Mouse (Mus musculus) heart, postnatal 0 days (tissue): ENCODE data around the gene Odf2l. TPM values are rescaled to one million over a fixed set of nuclear protein-coding genes. Genes with fewer than 3 reads are reported as not detected.

Experiments
- ATAC-seq: fragments of 200-750 bp; cut with Nextera tagmentation; 2 replicates; pipeline ENCODE4 v1.8.0; 2017; ENCODE audit warnings: low read depth, moderate number of reproducible peaks, moderate library complexity; ENCODE audit not compliant: insufficient read depth
- DNase-seq: peaks from one replicate; pipeline ENCODE4 v3.0.0-alpha.2; 2016; ENCODE audit warnings: low spot score
- H3K27ac ChIP-seq: fragments of 300-500 bp; sonication (generic); 2 replicates; pipeline ENCODE4 v1.5.1; 2014; ENCODE audit warnings: low read depth, mild to moderate bottlenecking
- H3K27me3 ChIP-seq: fragments of 300-500 bp; sonication (generic); 2 replicates; pipeline ENCODE4 v1.6.1; 2014; ENCODE audit warnings: low read length, mixed read lengths; ENCODE audit not compliant: control insufficient read depth, insufficient read depth
- H3K36me3 ChIP-seq: fragments of 300-500 bp; sonication (generic); replicated peaks from 2 replicates; pipeline ENCODE4 v1.6.1; 2014; ENCODE audit warnings: low read length, mixed read lengths; ENCODE audit not compliant: control insufficient read depth, insufficient read depth
- H3K4me1 ChIP-seq: fragments of 300-500 bp; sonication (generic); 2 replicates; pipeline ENCODE4 v1.6.1; 2014; ENCODE audit warnings: antibody characterized with exemption; ENCODE audit not compliant: control insufficient read depth, insufficient read depth
- H3K4me2 ChIP-seq: fragments of 300-500 bp; sonication (generic); 2 replicates; pipeline ENCODE4 v1.6.1; 2014; ENCODE audit warnings: low read depth, mild to moderate bottlenecking, low read length, moderate library complexity
- H3K4me3 ChIP-seq: fragments of 300-500 bp; sonication (generic); 2 replicates; pipeline ENCODE4 v1.5.1; 2014; ENCODE audit warnings: low read depth, low read length
- H3K9ac ChIP-seq: fragments of 300-500 bp; sonication (generic); replicated peaks from 2 replicates; pipeline ENCODE4 v1.6.1; 2014; ENCODE audit warnings: low read depth, low read length, mixed read lengths
- H3K9me3 ChIP-seq: fragments of 300-500 bp; sonication (generic); replicated peaks from 2 replicates; pipeline ENCODE4 v1.6.1; 2016; ENCODE audit warnings: low read length; ENCODE audit not compliant: control insufficient read depth
- CTCF ChIP-seq: IDR thresholded peaks from 2 replicates; pipeline ENCODE4 v1.5.1; 2016; ENCODE audit warnings: antibody characterized with exemption, control low read depth, low read depth
- EP300 ChIP-seq: IDR thresholded peaks from 2 replicates; pipeline ENCODE4 v1.6.1; 2016; ENCODE audit warnings: antibody characterized with exemption, low read depth
- WGBS: fragments of 180-500 bp; shearing (Covaris S2); extraction: QIAGEN DNeasy Blood & Tissue Kit; methylation state at CpG from one replicate; pipeline ENCODE4 v1.1.7; 2014; 5-methylcytosine and 5-hydroxymethylcytosine counted together
- polyA plus RNA-seq: library from polyadenylated mRNA; unstranded; fragments of >200 nt; fragmentation: Nextera tagmentation; extraction: Ambion mirVana; gene quantifications from 2 replicates; pipeline ENCODE4 v1.2.1, GENCODE M21; 2015
- total RNA-seq: library from RNA; depleted of rRNA; stranded (reverse); fragments of >200 nt; gene quantifications from 2 replicates; pipeline ENCODE4 v1.2.3, GENCODE M21; 2014; ENCODE audit warnings: low replicate concordance; rRNA removed

Odf2l gene
- total RNA-seq, result 5.0 and 6.2 TPM in 2 replicates
- polyA plus RNA-seq, result 8.9 and 9.2 TPM in 2 replicates

- under 1% methylated on average over 57 of the region's 57 CpGs for WGBS
- DNase-seq, result peak; percentile 94
- Histone ChIP-seq H3K36me3 (no peaks in the 10 kb centered on the region), H3K9ac (peak within 1 kb of the TSS; percentile 70), H3K27me3 (no peaks in the 10 kb centered on the region), H3K27ac (peak within 1 kb of the TSS; percentile 98), H3K9me3 (no peaks in the 10 kb centered on the region), H3K4me1 (peaks cover 4% of the 10 kb centered on the region; the same call in 1 of the 2 replicates), H3K4me3 (peak within 1 kb of the TSS; percentile 72), H3K4me2 (peak within 1 kb of the TSS; percentile 76)
- ATAC-seq, result peak; percentile 99
- no peak for TF ChIP-seq CTCF
- TF ChIP-seq EP300, result no peak
These were observed at the start of gene Odf2l for GRCm38 (mm10) chr3:145118254-145119001. Gene Odf2l, plus strand, starts transcription at chr3:145118588.

DNA sequence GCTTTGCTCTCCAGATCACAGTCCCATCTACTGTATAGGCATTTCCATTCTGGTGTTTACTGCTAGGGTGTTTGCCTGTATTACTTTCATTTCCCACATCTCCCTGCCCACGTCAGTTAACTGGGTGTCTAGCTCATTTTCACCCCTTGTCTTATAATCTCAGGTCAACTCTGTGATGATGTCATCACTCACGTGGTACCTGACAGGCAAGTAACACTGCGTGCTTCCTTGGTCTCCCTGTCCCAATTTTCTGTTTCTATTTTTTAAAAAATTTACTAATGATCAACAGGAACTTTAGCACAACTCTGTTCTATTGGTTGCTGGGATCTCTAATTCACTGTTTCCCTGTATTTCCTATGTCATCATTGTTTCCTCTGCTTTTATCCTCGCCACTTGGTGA lies 49.4 kb upstream of the Odf2l start:
- Histone ChIP-seq H3K4me1 (no peaks in the 10 kb centered on the region), H3K36me3 (no peaks in the 10 kb centered on the region), H3K4me2 (no peak overlapping the region), H3K27ac (no peak overlapping the region), H3K9me3 (no peaks in the 10 kb centered on the region), H3K27me3 (no peaks in the 10 kb centered on the region), H3K9ac (no peak overlapping the region), H3K4me3 (no peak overlapping the region)
- WGBS, result 65% methylated on average over 4 of the region's 4 CpGs
- no peak for DNase-seq
- ATAC-seq, result no peak
- TF ChIP-seq EP300 (no peak), CTCF (no peak)

DNA sequence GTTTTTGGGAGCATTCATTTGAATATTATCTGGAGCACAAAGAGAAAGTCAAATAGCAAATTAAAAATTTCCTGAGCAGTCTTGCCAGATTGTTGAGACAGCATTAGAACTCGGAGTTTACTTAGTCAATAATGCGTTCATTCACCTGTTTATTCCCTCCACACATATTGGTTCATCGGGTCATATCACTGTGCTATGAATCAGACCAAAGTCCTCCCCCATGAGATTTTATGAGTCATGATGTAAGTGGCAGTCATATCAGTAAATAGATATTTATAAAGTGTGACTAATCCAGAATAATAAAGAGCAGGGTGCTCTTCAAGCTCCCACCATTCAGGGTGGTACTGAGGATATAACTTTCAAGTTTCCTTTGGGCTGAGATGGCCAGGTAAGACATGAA lies 46.0 kb upstream of the Odf2l start:
- WGBS, result 85% methylated on average over 3 of the region's 3 CpGs
- H3K27me3 ChIP-seq, result no peaks in the 10 kb centered on the region
- H3K4me2 ChIP-seq, result no peak overlapping the region
- no peak overlapping the region for H3K4me3 ChIP-seq
- H3K9me3 ChIP-seq, result no peaks in the 10 kb centered on the region
- no peak for DNase-seq
- ATAC-seq, result no peak
- no peaks in the 10 kb centered on the region for H3K36me3 ChIP-seq
- no peak for TF ChIP-seq EP300
- no peak for TF ChIP-seq CTCF
- H3K4me1 ChIP-seq, result no peaks in the 10 kb centered on the region
- H3K27ac ChIP-seq, result no peak overlapping the region
- H3K9ac ChIP-seq, result no peak overlapping the region

DNA sequence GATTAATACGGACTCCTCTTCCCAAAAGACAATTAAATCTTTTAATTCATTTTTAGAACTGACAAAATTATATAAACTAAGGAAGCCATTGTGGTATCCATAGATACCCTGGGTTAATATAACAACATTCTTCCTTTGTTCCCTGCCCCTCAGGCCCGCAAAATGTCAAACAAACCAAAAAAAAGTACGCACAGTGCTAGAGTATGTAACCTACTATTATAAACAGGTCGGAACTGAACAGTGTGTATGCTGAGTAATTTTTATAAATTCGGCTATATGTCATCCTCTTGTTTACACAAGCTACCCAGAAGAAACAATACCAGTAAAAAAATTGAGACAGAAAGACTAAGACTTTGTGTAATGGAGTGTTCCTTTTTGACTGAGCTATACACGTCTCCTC lies 40.0 kb upstream of the Odf2l start:
- H3K36me3 ChIP-seq, result no peaks in the 10 kb centered on the region
- no peak overlapping the region for H3K27ac ChIP-seq
- H3K27me3 ChIP-seq, result no peaks in the 10 kb centered on the region
- H3K9me3 ChIP-seq, result no peaks in the 10 kb centered on the region
- no peak overlapping the region for H3K4me2 ChIP-seq
- H3K4me3 ChIP-seq, result no peak overlapping the region
- no peak for ATAC-seq
- no peak overlapping the region for H3K9ac ChIP-seq
- DNase-seq, result no peak
- WGBS, result 80% methylated on average over 6 of the region's 6 CpGs
- no peaks in the 10 kb centered on the region for H3K4me1 ChIP-seq
- TF ChIP-seq EP300, result no peak
- no peak for TF ChIP-seq CTCF

DNA sequence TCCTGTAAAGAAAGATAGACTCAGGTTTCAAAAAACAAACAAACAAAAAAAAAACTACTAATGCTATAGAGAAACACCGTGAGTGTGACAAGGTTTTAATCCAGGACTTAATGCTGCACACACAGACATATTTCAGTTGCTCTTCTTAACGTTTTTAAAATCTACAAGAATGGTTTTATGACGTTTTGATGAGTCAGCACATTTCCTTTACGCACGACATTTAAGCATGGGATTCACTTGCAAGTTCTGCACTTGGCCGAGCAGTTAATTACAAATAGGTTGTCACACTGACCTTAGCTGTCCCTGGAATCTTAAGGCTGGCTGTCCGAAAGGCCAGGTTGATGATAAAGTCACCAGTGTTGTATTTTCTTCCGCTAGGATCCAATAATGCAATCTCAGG lies 37.5 kb upstream of the Odf2l start:
- no peak overlapping the region for H3K9ac ChIP-seq
- no peak for DNase-seq
- no peak overlapping the region for H3K4me3 ChIP-seq
- no peak overlapping the region for H3K4me2 ChIP-seq
- H3K4me1 ChIP-seq, result no peaks in the 10 kb centered on the region
- no peak for ATAC-seq
- WGBS, result 72% methylated on average over 8 of the region's 8 CpGs
- no peaks in the 10 kb centered on the region for H3K36me3 ChIP-seq
- TF ChIP-seq CTCF (no peak), EP300 (no peak)
- H3K27me3 ChIP-seq, result no peaks in the 10 kb centered on the region
- H3K27ac ChIP-seq, result no peak overlapping the region
- H3K9me3 ChIP-seq, result no peaks in the 10 kb centered on the region

- no peaks in the 10 kb centered on the region for H3K27me3 ChIP-seq
- ATAC-seq (no peak), DNase-seq (no peak)
- no peak for TF ChIP-seq EP300
- TF ChIP-seq CTCF, result no peak
- no peak overlapping the region for H3K9ac ChIP-seq
- H3K4me3 ChIP-seq, result no peak overlapping the region
- no peaks in the 10 kb centered on the region for H3K36me3 ChIP-seq
- no peaks in the 10 kb centered on the region for H3K9me3 ChIP-seq
- 83% methylated on average over 1 of the region's 1 CpGs for WGBS
- H3K4me2 ChIP-seq, result no peak overlapping the region
- no peak overlapping the region for H3K27ac ChIP-seq
- H3K4me1 ChIP-seq, result no peaks in the 10 kb centered on the region
These were observed 35.3 kb upstream of the Odf2l start for GRCm38 (mm10) chr3:145083081-145083480.
